Mouse (Mus musculus) thymus, adult 2 months (tissue): ENCODE data around the gene Ptpn23.

Experiments
- CTCF ChIP-seq: fragments of 200-500 bp; IDR thresholded peaks from 2 replicates; pipeline ENCODE4 v1.5.1; 2012; ENCODE audit warnings: mild to moderate bottlenecking, control low read depth, low read length, moderate library complexity, borderline replicate concordance; ENCODE audit not compliant: control insufficient read depth, poor library complexity, insufficient read depth; ENCODE audit errors: extremely low read depth
- POLR2A ChIP-seq: fragments of 200-500 bp; IDR thresholded peaks from 2 replicates; pipeline ENCODE4 v1.6.1; 2012; ENCODE audit warnings: mild to moderate bottlenecking, low read length, control low read depth, moderate library complexity; ENCODE audit not compliant: control insufficient read depth, poor library complexity, insufficient read depth; ENCODE audit errors: extremely low read depth

DNA sequence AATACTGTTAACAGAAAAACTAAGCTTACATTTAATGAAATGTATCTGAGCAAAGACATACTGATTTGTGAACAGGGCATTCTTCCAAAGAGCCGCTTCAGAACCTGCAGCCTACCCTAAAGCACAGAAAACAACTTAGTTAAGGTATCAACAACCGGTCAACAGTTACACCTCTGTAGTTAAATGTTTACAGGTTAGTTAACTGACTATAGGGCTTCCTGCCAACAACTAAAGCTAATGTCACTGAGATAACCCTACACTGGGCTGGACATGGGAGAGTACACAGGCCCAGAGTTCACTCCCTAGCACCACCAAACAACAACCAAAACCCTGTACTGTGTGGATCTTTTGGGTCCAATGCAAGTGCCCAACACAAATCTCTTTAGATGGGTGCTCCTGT lies 5.3 kb downstream of the Ptpn23 start:
- TF ChIP-seq CTCF (no peak), POLR2A (no peak)
